Mouse (Mus musculus) MEL (cell line): ENCODE data around the gene Myrfl. TPM values are rescaled to one million over a fixed set of nuclear protein-coding genes. Genes with fewer than 3 reads are reported as not detected.

ENCODE experiments used
- DNase-seq: peaks from one replicate; pipeline ENCODE4 v3.0.0; 2011; ENCODE audit warnings: low read depth, low spot score
- H3K27ac ChIP-seq: 2 replicates; pipeline ENCODE4 v1.5.1; 2012; ENCODE audit warnings: low read depth, mild to moderate bottlenecking, control low read depth, low read length, moderate library complexity; ENCODE audit not compliant: control insufficient read depth
- H3K27me3 ChIP-seq, 2 experiments: fragments of 150-350 bp in 1 of 2; sonication (generic) in 1 of 2; 2 replicates each; pipeline ENCODE4 v1.6.1; 2012; ENCODE audit warnings: low read length in 2 of 2, mild to moderate bottlenecking in 2 of 2, improper control_type of control experiment in 1 of 2, moderate library complexity in 1 of 2; ENCODE audit not compliant: insufficient read depth in 2 of 2, control insufficient read depth in 1 of 2
- H3K36me3 ChIP-seq, 2 experiments: 2 replicates each; pipeline ENCODE4 v1.6.1; 2012 to 2014; ENCODE audit warnings: low read length in 2 of 2, improper control_type of control experiment in 1 of 2, inconsistent platforms in 1 of 2, mild to moderate bottlenecking in 1 of 2; ENCODE audit not compliant: insufficient read depth in 2 of 2, control insufficient read depth in 1 of 2
- H3K4me1 ChIP-seq, 2 experiments: fragments of 150-350 bp in 1 of 2; sonication (generic) in 1 of 2; 2 replicates each; pipeline ENCODE4 v1.6.1; 2012; ENCODE audit warnings: low read length in 2 of 2, improper control_type of control experiment in 1 of 2, mild to moderate bottlenecking in 1 of 2; ENCODE audit not compliant: insufficient read depth in 2 of 2, control insufficient read depth in 1 of 2
- H3K4me3 ChIP-seq, 2 experiments: fragments of 150-350 bp in 1 of 2; sonication (generic) in 1 of 2; 2 replicates each; pipeline ENCODE4 v1.5.1; 2012; ENCODE audit warnings: low read depth in 2 of 2, low read length in 2 of 2, mild to moderate bottlenecking in 2 of 2, moderate library complexity in 2 of 2, control low read depth in 1 of 2, improper control_type of control experiment in 1 of 2; ENCODE audit not compliant: control insufficient read depth in 1 of 2, insufficient read depth in 1 of 2
- H3K79me2 ChIP-seq: 2 replicates; pipeline ENCODE4 v1.6.1; 2012; ENCODE audit warnings: mild to moderate bottlenecking, low read length, moderate library complexity; ENCODE audit not compliant: control insufficient read depth, poor library complexity, insufficient read depth
- H3K9ac ChIP-seq: 2 replicates; pipeline ENCODE4 v1.6.1; 2012; ENCODE audit warnings: low read depth, mild to moderate bottlenecking, control low read depth, low read length, moderate library complexity; ENCODE audit not compliant: control insufficient read depth, poor library complexity, severe bottlenecking
- H3K9me3 ChIP-seq: fragments of 150-350 bp; sonication (generic); replicated peaks from 2 replicates; pipeline ENCODE4 v1.6.1; 2012; ENCODE audit warnings: mild to moderate bottlenecking, low read length, improper control_type of control experiment, moderate library complexity; ENCODE audit not compliant: insufficient read depth
- BHLHE40 ChIP-seq: IDR thresholded peaks from 2 replicates; pipeline ENCODE4 v1.6.1; 2012; ENCODE audit warnings: low read depth, mild to moderate bottlenecking, inconsistent platforms, low read length, improper control_type of control experiment, borderline replicate concordance
- CHD1 ChIP-seq: IDR thresholded peaks from 2 replicates; pipeline ENCODE4 v1.6.1; 2012; ENCODE audit warnings: low read depth, mild to moderate bottlenecking, inconsistent platforms, low read length, improper control_type of control experiment
- CTCF ChIP-seq, 3 experiments: IDR thresholded peaks in 2 of 3; conservative IDR thresholded peaks in 1 of 3; 2 replicates each; pipeline ENCODE4 v1.5.1; 2011 to 2012; ENCODE audit warnings: low read length in 3 of 3, low read depth in 2 of 3, mild to moderate bottlenecking in 2 of 3, improper control_type of control experiment in 1 of 3, inconsistent platforms in 1 of 3, mixed read lengths in 1 of 3, moderate library complexity in 1 of 3; ENCODE audit not compliant: control insufficient read depth in 1 of 3, insufficient read depth in 1 of 3, poor library complexity in 1 of 3, severe bottlenecking in 1 of 3
- ELF1 ChIP-seq: IDR thresholded peaks from 2 replicates; pipeline ENCODE4 v1.6.1; 2014; ENCODE audit warnings: low read depth, mild to moderate bottlenecking, inconsistent platforms, low read length, improper control_type of control experiment, moderate library complexity
- GABPA ChIP-seq: IDR thresholded peaks from 2 replicates; pipeline ENCODE4 v1.6.1; 2012; ENCODE audit warnings: low read depth, mild to moderate bottlenecking, inconsistent platforms, low read length, improper control_type of control experiment, moderate library complexity
- GATA1 ChIP-seq: IDR thresholded peaks from 2 replicates; pipeline ENCODE4 v1.6.1; 2011; ENCODE audit warnings: low read depth, low read length, improper control_type of control experiment
- KAT2A ChIP-seq: conservative IDR thresholded peaks from 2 replicates; pipeline ENCODE4 v1.6.1; 2012; ENCODE audit warnings: low read depth, low read length, improper control_type of control experiment, inconsistent platforms
- MAFK ChIP-seq: IDR thresholded peaks from 2 replicates; pipeline ENCODE4 v1.6.1; 2011; ENCODE audit warnings: low read depth, mild to moderate bottlenecking, low read length, improper control_type of control experiment, borderline replicate concordance
- MAX ChIP-seq: IDR thresholded peaks from 2 replicates; pipeline ENCODE4 v1.6.1; 2011; ENCODE audit warnings: low read length, improper control_type of control experiment
- MAZ ChIP-seq: IDR thresholded peaks from 2 replicates; pipeline ENCODE4 v1.6.1; 2012; ENCODE audit warnings: low read depth, mild to moderate bottlenecking, inconsistent platforms, low read length, improper control_type of control experiment
- MYB ChIP-seq: IDR thresholded peaks from 2 replicates; pipeline ENCODE4 v1.6.1; 2011; ENCODE audit warnings: mild to moderate bottlenecking, low read depth, low read length, improper control_type of control experiment
- RAD21 ChIP-seq: IDR thresholded peaks from 2 replicates; pipeline ENCODE4 v1.6.1; 2011; ENCODE audit warnings: mild to moderate bottlenecking, low read depth, low read length, improper control_type of control experiment
- SMC3 ChIP-seq: IDR thresholded peaks from 2 replicates; pipeline ENCODE4 v1.6.1; 2011; ENCODE audit warnings: low read depth, low read length, improper control_type of control experiment
- TCF12 ChIP-seq: IDR thresholded peaks from 2 replicates; pipeline ENCODE4 v1.6.1; 2014; ENCODE audit warnings: low read depth, mild to moderate bottlenecking, inconsistent platforms, low read length, improper control_type of control experiment, moderate library complexity
- ZC3H11A ChIP-seq: IDR thresholded peaks from 2 replicates; pipeline ENCODE4 v1.6.1; 2012; ENCODE audit warnings: low read depth, mild to moderate bottlenecking, inconsistent platforms, low read length, improper control_type of control experiment
- ZNF384 ChIP-seq: IDR thresholded peaks from 2 replicates; pipeline ENCODE4 v1.6.1; 2012; ENCODE audit warnings: low read depth, mild to moderate bottlenecking, inconsistent platforms, low read length, improper control_type of control experiment
- polyA plus RNA-seq, 2 experiments: library from polyadenylated mRNA; stranded (reverse) in 1 of 2; unstranded in 1 of 2; fragments of >175 nt in 1 of 2; fragments of >200 nt in 1 of 2; gene quantifications; 2 replicates each; pipeline versions ENCODE4 v1.2.1 to v1.2.4; 2012; ENCODE audit warnings: low replicate concordance in 2 of 2, low read depth in 1 of 2; ENCODE audit not compliant: insufficient read length in 2 of 2, insufficient read depth in 1 of 2, missing spikeins in 1 of 2
- total RNA-seq: library from RNA; depleted of rRNA; stranded (reverse); fragments of 300-350 nt; gene quantifications from 2 replicates; pipeline ENCODE4 v1.2.3, GENCODE M21; 2012

Gene Myrfl
- total and polyA plus RNA-seq, 3 experiments: 0.03 TPM; not detected in 2

GRCm38 (mm10) chr10:116853159-116853845, 43.4 kb downstream of the Myrfl start:
- Histone ChIP-seq H3K27me3 (no peaks in the 10 kb centered on the region), H3K9ac (no peak overlapping the region), H3K36me3 (no peaks in the 10 kb centered on the region), H3K79me2 (no peaks in the 10 kb centered on the region), H3K4me1 (no peaks in the 10 kb centered on the region), H3K4me3 (no peak overlapping the region)
- TF ChIP-seq CHD1 (no peak), KAT2A (no peak), MAFK (no peak), GABPA (no peak), MAZ (no peak), ELF1 (no peak), SMC3 (no peak), BHLHE40 (no peak)
- TF ChIP-seq, all 39 proteins: peak for 0
- DNase-seq: no peak
- Histone ChIP-seq H3K9me3 (no peaks in the 10 kb centered on the region), H3K27ac (no peak overlapping the region)

- TF ChIP-seq GATA1: no peak
- TF ChIP-seq CTCF (IDR thresholded peaks at IDR 0.05 in 2 of 3, conservative IDR thresholded peaks at IDR 0.05 in 1 of 3; ENCODE audit: control insufficient read depth in 1 of 3, insufficient read depth in 1 of 3, low read depth in 2 of 3, low read length in 3 of 3, poor library complexity in 1 of 3, severe bottlenecking in 1 of 3): peak; percentile 81 to 93 (median 86)
- TF ChIP-seq SMC3: peak; percentile 95
- peak; percentile 78 for TF ChIP-seq ZC3H11A
- peak; percentile 81 for TF ChIP-seq RAD21
- no peak for TF ChIP-seq MYB
- peak; percentile 44; the same call in 1 of the 2 replicates for TF ChIP-seq MAX
- TF ChIP-seq TCF12: 0 out of 2 replicates have a peak, but pooled peaks have one; percentile 7
- TF ChIP-seq ZNF384: no peak
- peak; percentile 66 for DNase-seq
- Histone ChIP-seq H3K4me1 (no peaks in the 10 kb centered on the region), H3K4me3 (peak overlapping the region in 1 of 2 experiments; percentile 18; a peak in 1 of 4 replicates), H3K27me3 (no peaks in the 10 kb centered on the region), H3K36me3 (no peaks in the 10 kb centered on the region), H3K79me2 (no peaks in the 10 kb centered on the region), H3K9me3 (no peaks in the 10 kb centered on the region), H3K9ac (no peak overlapping the region), H3K27ac (no peak overlapping the region)
These were observed 47.8 kb downstream of the Myrfl start for GRCm38 (mm10) chr10:116848749-116849473.
